Mouse (Mus musculus): Measurements from ENCODE around the gene Tas2r143. TPM values are rescaled to one million over a fixed set of nuclear protein-coding genes. Genes with fewer than 3 reads are reported as not detected.

Gene Tas2r143
- total RNA-seq, 2 experiments from 2014 or later, result not detected

DNA sequence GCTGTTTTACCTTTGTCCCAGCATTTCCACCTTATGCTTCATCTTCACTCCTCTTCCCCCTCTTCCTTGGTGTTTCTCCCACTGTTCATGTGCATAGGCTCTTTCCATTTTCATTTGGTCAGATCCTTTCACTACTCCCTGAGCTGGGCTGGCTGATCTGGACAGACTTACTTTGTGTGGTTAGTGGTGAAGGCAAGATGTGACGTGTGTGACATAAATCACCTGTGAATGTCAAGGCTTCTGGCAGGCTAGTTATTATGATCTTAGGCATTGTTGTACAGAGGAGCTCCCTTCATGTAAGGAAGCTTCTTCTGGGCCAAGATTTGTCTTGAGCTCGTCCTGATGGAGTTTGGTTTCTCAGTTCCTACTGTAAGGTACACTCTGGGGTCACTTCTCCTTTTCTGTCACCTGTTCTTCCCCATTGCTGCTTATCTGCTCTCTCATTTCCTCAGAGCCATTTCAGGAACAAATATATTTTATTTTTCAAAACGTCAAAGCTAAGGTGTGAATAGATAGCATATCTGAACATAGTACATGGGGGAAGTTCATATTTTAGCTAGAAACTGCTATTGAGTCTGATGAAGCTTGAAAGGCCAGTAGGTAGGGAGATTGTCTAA, 2.9 kb upstream of the Tas2r143 start:
- DNase-seq, result peak in 1 of 2 experiments; percentile 28

DNA sequence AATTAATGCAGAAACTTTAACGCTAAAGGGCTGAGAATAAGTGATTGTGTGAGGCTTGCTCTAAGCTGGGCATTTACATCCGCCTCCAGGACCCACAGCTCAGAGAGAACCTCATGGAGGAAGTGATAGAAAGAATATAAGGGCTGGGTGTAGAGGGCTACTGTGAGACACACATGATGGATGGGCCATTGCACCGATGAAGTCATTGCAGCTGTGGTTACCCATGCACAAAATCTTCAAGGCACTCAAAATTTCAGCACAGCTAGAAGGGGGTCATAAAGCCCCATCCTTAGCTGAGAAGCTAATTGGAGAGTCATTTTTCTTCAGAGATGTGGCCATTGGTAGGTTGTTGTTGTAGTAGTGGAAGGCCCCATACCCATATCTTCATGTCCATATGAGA, 1.8 kb upstream of the Tas2r143 start:
- no peak for DNase-seq

DNA sequence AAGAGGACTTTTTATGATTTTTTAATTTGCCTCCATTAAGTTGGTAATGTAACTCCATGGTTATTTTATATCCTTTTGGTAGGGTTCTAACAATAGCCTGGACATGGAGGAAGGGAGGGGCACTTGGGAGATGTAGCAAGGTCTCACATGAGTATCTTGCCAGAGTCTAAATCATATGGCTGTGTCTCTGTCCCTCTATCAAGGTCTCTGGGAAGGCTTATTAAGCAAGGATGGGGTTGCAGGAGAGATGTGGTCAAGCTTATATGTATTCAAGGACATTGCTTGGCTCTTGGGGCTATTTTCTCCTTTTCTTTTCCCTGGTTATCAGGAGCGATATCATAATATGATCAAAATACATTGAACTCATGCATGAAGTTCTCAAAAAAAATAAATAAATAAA, 1.0 kb upstream of the Tas2r143 start:
- DNase-seq, result no peak

DNA sequence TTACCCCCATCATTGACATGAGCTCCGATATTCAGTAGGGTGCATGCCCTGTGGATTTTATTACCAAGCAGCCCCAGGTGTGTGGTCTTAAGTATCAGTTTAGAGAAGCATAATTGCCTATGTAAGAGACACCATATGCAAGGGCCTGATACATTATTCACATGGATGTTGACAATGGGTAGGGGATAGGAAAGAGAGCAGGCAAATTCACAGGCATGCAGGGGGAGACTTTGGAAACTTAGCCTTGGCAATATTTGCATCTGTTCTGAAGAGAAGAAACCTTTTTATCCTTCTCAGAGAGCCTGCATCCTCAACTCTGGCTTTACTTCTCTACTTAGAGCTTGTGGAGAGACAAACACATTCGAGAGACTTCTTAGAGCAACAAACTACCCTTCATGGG, 5.1 kb downstream of the Tas2r143 start, which contains the start of gene Tas2r135:
TSS of gene Tas2r135 (plus strand) at position 301 of the 400 bp plus-strand sequence.
- DNase-seq, result no peak

DNA sequence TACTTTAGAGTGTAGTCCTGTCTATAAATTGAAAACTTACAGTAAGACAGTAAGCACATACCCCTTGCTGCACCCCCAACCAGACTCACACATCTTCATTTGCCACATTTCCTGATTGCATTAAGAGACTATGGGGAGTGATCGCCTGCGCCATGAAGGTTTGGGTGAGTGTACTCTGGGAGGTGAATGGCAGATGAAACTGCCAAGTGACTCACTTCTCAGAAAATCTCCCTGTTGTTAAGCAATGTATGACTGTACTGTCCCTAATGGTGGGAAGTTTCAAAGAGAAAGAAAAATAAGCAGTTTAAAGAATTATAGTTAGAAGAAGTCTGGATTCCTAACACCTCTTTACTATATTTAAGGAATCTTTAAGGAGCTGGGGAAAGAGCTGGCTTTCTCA, 19.4 kb downstream of the Tas2r143 start:
- no peak for DNase-seq

DNA sequence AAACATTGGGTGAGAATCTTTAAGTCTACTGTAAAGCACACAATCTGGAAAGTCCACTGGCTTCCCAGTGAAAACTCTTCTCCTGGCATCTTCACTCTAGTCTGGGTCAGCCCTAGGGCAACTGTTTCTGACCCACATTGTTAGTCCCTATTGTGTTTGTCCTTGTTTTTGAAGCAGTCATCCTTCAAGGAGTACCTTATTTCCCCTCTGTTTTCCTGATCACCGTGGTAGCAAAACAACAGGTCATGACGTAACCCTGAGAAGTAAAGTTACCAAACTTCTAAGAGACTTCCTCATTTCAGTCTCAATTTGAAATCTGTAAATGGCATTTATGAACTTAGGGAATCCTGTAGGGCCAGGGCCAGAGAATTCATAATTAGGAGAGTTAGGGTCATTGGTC, 21.4 kb downstream of the Tas2r143 start:
- DNase-seq, result peak in 1 of 2 experiments; percentile 33

DNA sequence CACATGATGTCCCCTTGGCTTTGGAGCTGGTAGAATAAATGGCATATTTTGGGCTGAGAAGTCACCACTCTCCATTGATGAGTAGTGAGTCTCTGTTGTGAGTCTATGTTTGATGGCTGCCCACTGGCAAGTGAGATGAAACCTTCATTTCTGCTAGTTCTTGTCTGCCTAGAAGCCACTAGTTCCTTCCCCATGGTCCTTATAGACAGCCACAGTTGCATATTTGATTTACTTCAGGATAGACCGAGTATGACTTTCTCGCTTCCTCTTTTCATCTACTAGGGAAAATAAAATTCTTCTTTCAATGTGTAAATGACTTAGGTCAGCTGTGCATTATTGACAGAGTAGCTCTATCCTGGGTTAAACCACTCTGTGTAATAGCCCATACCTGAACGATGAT, 24.4 kb downstream of the Tas2r143 start:
- no peak for DNase-seq

DNA sequence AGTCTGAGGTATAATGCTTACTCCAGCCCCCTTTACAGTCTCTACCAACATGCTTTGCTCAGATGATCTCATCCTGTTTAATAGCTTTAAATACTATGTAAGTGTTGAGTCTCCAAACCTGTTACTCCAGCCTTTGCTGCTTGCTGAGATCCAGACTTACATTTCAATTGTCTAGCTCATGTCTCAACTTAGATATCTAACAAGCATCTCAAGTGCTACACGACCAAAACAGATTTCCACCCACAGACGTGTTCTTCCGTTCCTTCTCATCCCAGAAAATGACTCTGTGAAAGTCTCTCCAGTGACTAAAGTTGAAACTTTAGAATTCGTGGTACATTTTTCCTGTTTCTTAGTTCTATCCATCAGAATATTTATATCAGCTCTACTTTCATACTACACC, 26.3 kb downstream of the Tas2r143 start:
- no peak for DNase-seq

DNA sequence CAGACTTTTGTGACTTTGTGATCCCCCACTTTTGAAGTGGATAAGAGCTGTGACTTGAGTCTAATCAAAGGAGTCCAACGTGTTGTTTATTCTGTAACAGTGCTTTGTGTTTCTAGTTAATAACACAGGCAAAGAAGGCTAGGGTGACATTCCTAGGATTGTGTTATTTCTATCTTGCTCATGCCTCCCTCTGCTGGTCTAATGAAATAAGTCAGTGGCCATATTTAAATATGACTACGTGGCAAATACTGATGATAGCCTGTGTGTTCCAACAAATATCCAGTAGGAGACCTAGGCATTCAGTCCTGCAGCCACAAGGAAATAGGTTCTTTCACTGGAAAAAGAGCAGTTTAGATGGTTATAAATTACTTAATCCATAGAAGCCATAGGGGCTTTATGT, 33.5 kb downstream of the Tas2r143 start:
- peak in 1 of 2 experiments; percentile 38 for DNase-seq

DNA sequence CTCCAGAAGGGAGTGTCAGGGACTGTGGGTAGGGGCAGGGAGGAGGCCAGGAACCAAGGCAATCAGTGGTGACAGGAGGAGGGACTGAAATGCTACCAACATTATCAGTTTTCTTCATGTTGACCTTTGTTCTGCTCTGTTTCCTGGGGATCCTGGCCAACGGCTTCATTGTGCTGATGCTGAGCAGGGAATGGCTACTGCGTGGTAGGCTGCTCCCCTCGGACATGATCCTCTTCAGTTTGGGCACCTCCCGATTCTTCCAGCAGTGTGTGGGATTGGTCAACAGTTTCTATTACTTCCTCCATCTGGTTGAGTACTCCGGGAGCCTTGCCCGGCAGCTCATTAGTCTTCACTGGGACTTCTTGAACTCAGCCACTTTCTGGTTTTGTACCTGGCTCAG, 34.4 kb downstream of the Tas2r143 start, which contains the start of gene Tas2r126:
TSS of gene Tas2r126 (plus strand) at position 90 of the 400 bp plus-strand sequence.
- peak; percentile 20 to 47 for DNase-seq

DNA sequence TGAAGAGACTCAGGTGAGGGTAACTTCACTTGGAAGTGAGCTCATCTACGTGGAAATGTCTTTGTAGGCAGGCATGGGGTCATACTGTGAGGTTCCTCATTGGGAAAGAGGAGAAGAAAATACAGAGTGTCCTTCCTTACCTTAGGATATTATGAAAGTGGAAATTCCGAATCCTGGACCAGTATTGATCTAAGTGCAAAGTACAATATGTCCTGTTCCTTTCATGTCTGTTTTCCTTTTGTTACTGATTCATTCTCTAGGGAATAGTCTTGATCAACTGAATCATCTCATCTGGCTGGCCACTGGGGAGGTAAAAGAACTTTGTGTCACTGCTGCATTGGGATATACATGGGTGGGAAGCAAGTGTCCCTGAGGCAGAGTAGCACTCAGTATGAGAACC, 35.5 kb downstream of the Tas2r143 start:
- no peak for DNase-seq

DNA sequence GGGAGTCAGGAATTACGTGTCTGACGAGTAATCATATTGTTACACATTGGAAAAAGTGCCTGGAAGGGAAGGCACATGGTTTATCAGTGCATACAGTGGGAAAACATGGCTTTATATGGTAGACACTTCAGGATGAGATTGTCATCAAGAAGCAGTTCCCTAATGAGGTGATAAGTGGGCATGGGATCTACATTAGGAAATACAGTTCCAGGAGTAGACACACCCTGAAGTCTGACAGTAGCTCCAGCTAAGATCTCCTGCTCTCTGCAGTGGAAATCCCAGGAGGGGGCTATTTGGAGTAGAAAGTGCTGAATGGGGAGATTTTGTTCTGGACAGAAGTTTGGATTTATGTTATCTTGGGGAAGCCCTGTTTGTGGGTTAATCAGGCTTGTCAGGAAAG, 41.4 kb downstream of the Tas2r143 start:
- no peak for DNase-seq

DNA sequence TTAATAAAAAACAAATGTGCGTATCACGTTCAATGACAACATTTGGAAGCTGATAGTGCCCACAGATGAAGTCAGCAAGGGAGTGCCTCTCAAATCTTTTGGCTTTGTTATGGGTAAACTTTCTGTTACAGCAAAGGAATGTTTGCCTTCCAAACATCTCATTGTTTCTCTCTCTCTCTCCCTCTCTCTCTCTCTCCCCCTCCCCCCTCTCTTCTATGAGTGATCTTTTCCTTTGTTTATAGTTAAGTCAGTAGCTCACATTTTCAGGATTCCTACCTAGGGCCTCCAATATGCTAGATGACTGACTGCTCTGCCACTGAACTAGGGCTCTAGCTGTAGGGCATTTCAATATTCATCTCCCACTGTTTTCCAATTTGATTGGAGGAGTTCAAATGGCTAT, 44.5 kb downstream of the Tas2r143 start:
- DNase-seq, result no peak

DNA sequence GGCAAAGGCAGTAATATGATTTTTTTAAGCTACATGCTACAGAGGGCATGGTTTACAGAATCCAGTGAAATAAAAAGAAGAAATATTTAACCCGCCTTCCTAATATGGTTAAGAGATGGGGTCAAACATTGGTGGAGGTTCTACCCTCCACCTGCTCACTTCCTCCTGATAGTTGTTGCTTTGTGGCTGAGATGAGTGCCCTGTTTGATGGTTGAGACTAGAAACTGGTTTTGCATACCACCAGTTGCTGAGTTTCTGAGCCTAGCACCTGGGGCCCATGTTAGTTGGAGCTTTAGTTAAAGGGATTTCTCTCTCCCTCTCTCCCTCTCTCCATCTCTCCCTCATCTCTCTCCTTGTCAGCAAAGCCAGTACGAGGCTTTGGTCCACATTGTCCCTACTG, 47.3 kb downstream of the Tas2r143 start:
- DNase-seq, result no peak

Other genes starting within 250 kb of the Tas2r143 start
- gene Tas2r144, start 184.9 kb upstream of the Tas2r143 start, total RNA-seq (2021), result not detected
- gene Gstk1, start 154.3 kb upstream of the Tas2r143 start, total RNA-seq (2021), result 100 to 1,000 TPM; 151 to 158 TPM
- gene Tmem139, start 138.3 kb upstream of the Tas2r143 start, total RNA-seq (2021), result under 1 TPM in 1 of 2 experiments, not detected in 1; 0.33 TPM
- gene Casp2, start 135.3 kb upstream of the Tas2r143 start, total RNA-seq (2021), result 10 to 100 TPM; 11.0 to 13.7 TPM
- gene Clcn1, start 113.6 kb upstream of the Tas2r143 start, total RNA-seq (2021), result 1 to 10 TPM; 3.7 to 4.7 TPM
- under 1 TPM; 0.35 to 0.44 TPM for gene Fam131b, start 75.6 kb upstream of the Tas2r143 start, total RNA-seq (2021)
- 10 to 100 TPM; 50.2 to 51.8 TPM for gene Zyx, start 50.6 kb upstream of the Tas2r143 start, total RNA-seq (2021)
- under 1 TPM; 0.20 to 0.26 TPM for gene Epha1, start 27.0 kb upstream of the Tas2r143 start, total RNA-seq (2021)
- not detected for gene Tas2r135, start 5.2 kb downstream of the Tas2r143 start, total RNA-seq (2021)
- gene Tas2r126, start 34.3 kb downstream of the Tas2r143 start, total RNA-seq (2021), result not detected
- not detected for gene Olfr458, start 65.0 kb downstream of the Tas2r143 start, total RNA-seq (2021)
- not detected for gene Olfr457, start 76.1 kb downstream of the Tas2r143 start, total RNA-seq (2021)
- not detected for gene Olfr456, start 87.0 kb downstream of the Tas2r143 start, total RNA-seq (2021)
- not detected for gene Olfr455, start 147.3 kb downstream of the Tas2r143 start, total RNA-seq (2021)
- not detected for gene Tcaf3, start 197.5 kb downstream of the Tas2r143 start, total RNA-seq (2021)
- 1 to 10 TPM; 2.8 to 5.0 TPM for gene Tcaf2, start 245.0 kb downstream of the Tas2r143 start, total RNA-seq (2021)

All from heart, adult 18-20 months (tissue).